Mouse (Mus musculus): ENCODE data around the gene Atp5mpl.

GRCm38 (mm10) chr12:111970085-111970484, 3.3 kb upstream of the Atp5mpl start:
- TF ChIP-seq CTCF (IDR thresholded peaks at IDR 0.05; ENCODE audit: insufficient read depth, low read length) (no peak), POLR2A (IDR thresholded peaks at IDR 0.05; ENCODE audit: borderline replicate concordance, extremely low read depth, low read depth, low read length) (no peak)

Measured in lung, adult 2 months (tissue).